Mouse (Mus musculus): ENCODE measurements around the gene Myzap. TPM values are rescaled to one million over a fixed set of nuclear protein-coding genes. Genes with fewer than 3 reads are reported as not detected.
A peak's percentile ranks its signal among the peaks of the same experiment; 100 is the strongest.
"Not testable (repeated sequence)": the region's sequence is repeated elsewhere in the genome, so short reads cannot be mapped to it uniquely, and the experiment has no call there.

Myzap gene
- polyA plus RNA-seq, 1 experiment from 2014 or later, result 2.6 TPM

GRCm38 (mm10) chr9:71485475-71486094, 106.6 kb downstream of the Myzap start, which contains the start of gene Polr2m:
Gene Polr2m, minus strand, starts transcription at chr9:71485935.
- H3K9ac ChIP-seq (ENCODE audit: low read length), result peak within 1 kb of the TSS; percentile 99
- no peaks in the 10 kb centered on the region for H3K9me3 ChIP-seq (replicated peaks; ENCODE audit: control insufficient read depth, low read length)
- peak within 1 kb of the TSS; percentile 61 for H3K4me2 ChIP-seq (ENCODE audit: low read length)
- peak within 1 kb of the TSS; percentile 96 for H3K4me3 ChIP-seq (ENCODE audit: low read depth, low read length)
- peaks cover 31% of the 10 kb centered on the region for H3K36me3 ChIP-seq (ENCODE audit: control insufficient read depth, insufficient read depth, low read length)
- peaks cover 2% of the 10 kb centered on the region; the same call in 1 of the 2 replicates for H3K4me1 ChIP-seq (ENCODE audit: control insufficient read depth, insufficient read depth, low read length)
- DNase-seq (ENCODE audit: low spot score) (peak; percentile 97), ATAC-seq (peak; percentile 99)
- peak within 1 kb of the TSS; percentile 88 for H3K27ac ChIP-seq (ENCODE audit: low read depth, low read length)
- under 1% methylated on average over 69 of the region's 70 CpGs for WGBS
- H3K27me3 ChIP-seq (replicated peaks; ENCODE audit: control insufficient read depth, insufficient read depth, low read length), result 0 out of 2 replicates have a peak, but pooled peaks cover 2% of the 10 kb centered on the region

GRCm38 (mm10) chr9:71484871-71485474, 107.2 kb downstream of the Myzap start:
- Histone ChIP-seq H3K27me3 (replicated peaks; ENCODE audit: control insufficient read depth, insufficient read depth, low read length) (0 out of 2 replicates have a peak, but pooled peaks cover 2% of the 10 kb centered on the region), H3K4me1 (ENCODE audit: control insufficient read depth, insufficient read depth, low read length) (peaks cover 2% of the 10 kb centered on the region; the same call in 1 of the 2 replicates), H3K9ac (ENCODE audit: low read length) (peak overlapping the region; percentile 99), H3K36me3 (ENCODE audit: control insufficient read depth, insufficient read depth, low read length) (peaks cover 37% of the 10 kb centered on the region), H3K4me2 (ENCODE audit: low read length) (peak overlapping the region; percentile 61), H3K27ac (ENCODE audit: low read depth, low read length) (peak overlapping the region; percentile 88), H3K9me3 (replicated peaks; ENCODE audit: control insufficient read depth, low read length) (no peaks in the 10 kb centered on the region), H3K4me3 (ENCODE audit: low read depth, low read length) (peak overlapping the region; percentile 96)
- no peak for DNase-seq (ENCODE audit: low spot score)
- WGBS, result 2% methylated on average over 14 of the region's 14 CpGs
- ATAC-seq, result no peak

GRCm38 (mm10) chr9:71483872-71484271, 108.3 kb downstream of the Myzap start:
- WGBS, result 90% methylated on average over 7 of the region's 7 CpGs
- H3K9me3 ChIP-seq (replicated peaks; ENCODE audit: control insufficient read depth, low read length); H3K27ac ChIP-seq (ENCODE audit: low read depth, low read length); DNase-seq (ENCODE audit: low spot score); H3K4me3 ChIP-seq (ENCODE audit: low read depth, low read length); ATAC-seq; H3K27me3 ChIP-seq (replicated peaks; ENCODE audit: control insufficient read depth, insufficient read depth, low read length); H3K9ac ChIP-seq (ENCODE audit: low read length); H3K4me1 ChIP-seq (ENCODE audit: control insufficient read depth, insufficient read depth, low read length): not testable (repeated sequence)
- H3K4me2 ChIP-seq (ENCODE audit: low read length), result peak overlapping the region; percentile 61
- H3K36me3 ChIP-seq (ENCODE audit: control insufficient read depth, insufficient read depth, low read length), result peaks cover 48% of the 10 kb centered on the region

GRCm38 (mm10) chr9:71480305-71480704, 111.9 kb downstream of the Myzap start:
- H3K9me3 ChIP-seq (replicated peaks; ENCODE audit: control insufficient read depth, low read length), result no peaks in the 10 kb centered on the region
- peaks cover 79% of the 10 kb centered on the region for H3K36me3 ChIP-seq (ENCODE audit: control insufficient read depth, insufficient read depth, low read length)
- H3K4me2 ChIP-seq (ENCODE audit: low read length), result no peak overlapping the region
- ATAC-seq, result no peak
- no peak overlapping the region for H3K9ac ChIP-seq (ENCODE audit: low read length)
- 92% methylated on average over 2 of the region's 2 CpGs for WGBS
- H3K27me3 ChIP-seq (replicated peaks; ENCODE audit: control insufficient read depth, insufficient read depth, low read length), result no peaks in the 10 kb centered on the region
- no peak overlapping the region for H3K4me3 ChIP-seq (ENCODE audit: low read depth, low read length)
- H3K4me1 ChIP-seq (ENCODE audit: control insufficient read depth, insufficient read depth, low read length), result peaks cover 2% of the 10 kb centered on the region; the same call in 1 of the 2 replicates
- no peak overlapping the region for H3K27ac ChIP-seq (ENCODE audit: low read depth, low read length)
- DNase-seq (ENCODE audit: low spot score), result no peak

GRCm38 (mm10) chr9:71479413-71479812, 112.7 kb downstream of the Myzap start:
- H3K36me3 ChIP-seq (ENCODE audit: control insufficient read depth, insufficient read depth, low read length), result peaks cover 86% of the 10 kb centered on the region
- H3K4me1 ChIP-seq (ENCODE audit: control insufficient read depth, insufficient read depth, low read length), result peaks cover 2% of the 10 kb centered on the region; the same call in 1 of the 2 replicates
- 97% methylated on average over 9 of the region's 9 CpGs for WGBS
- no peak overlapping the region for H3K4me3 ChIP-seq (ENCODE audit: low read depth, low read length)
- ATAC-seq, result no peak
- H3K27ac ChIP-seq (ENCODE audit: low read depth, low read length), result no peak overlapping the region
- DNase-seq (ENCODE audit: low spot score), result no peak
- no peak overlapping the region for H3K9ac ChIP-seq (ENCODE audit: low read length)
- no peaks in the 10 kb centered on the region for H3K27me3 ChIP-seq (replicated peaks; ENCODE audit: control insufficient read depth, insufficient read depth, low read length)
- no peak overlapping the region for H3K4me2 ChIP-seq (ENCODE audit: low read length)
- no peaks in the 10 kb centered on the region for H3K9me3 ChIP-seq (replicated peaks; ENCODE audit: control insufficient read depth, low read length)

GRCm38 (mm10) chr9:71478596-71478995, 113.6 kb downstream of the Myzap start:
- no peak overlapping the region for H3K4me2 ChIP-seq (ENCODE audit: low read length)
- H3K9ac ChIP-seq (ENCODE audit: low read length), result no peak overlapping the region
- DNase-seq (ENCODE audit: low spot score), result no peak
- no peaks in the 10 kb centered on the region for H3K4me1 ChIP-seq (ENCODE audit: control insufficient read depth, insufficient read depth, low read length)
- no peaks in the 10 kb centered on the region for H3K9me3 ChIP-seq (replicated peaks; ENCODE audit: control insufficient read depth, low read length)
- H3K36me3 ChIP-seq (ENCODE audit: control insufficient read depth, insufficient read depth, low read length), result peaks cover 93% of the 10 kb centered on the region
- ATAC-seq, result no peak
- H3K4me3 ChIP-seq (ENCODE audit: low read depth, low read length), result no peak overlapping the region
- no peaks in the 10 kb centered on the region for H3K27me3 ChIP-seq (replicated peaks; ENCODE audit: control insufficient read depth, insufficient read depth, low read length)
- 98% methylated on average over 7 of the region's 7 CpGs for WGBS
- H3K27ac ChIP-seq (ENCODE audit: low read depth, low read length), result no peak overlapping the region

GRCm38 (mm10) chr9:71476601-71477000, 115.6 kb downstream of the Myzap start:
- Histone ChIP-seq H3K9me3 (replicated peaks; ENCODE audit: control insufficient read depth, low read length) (no peaks in the 10 kb centered on the region), H3K4me3 (ENCODE audit: low read depth, low read length) (no peak overlapping the region), H3K36me3 (ENCODE audit: control insufficient read depth, insufficient read depth, low read length) (peaks cover 76% of the 10 kb centered on the region), H3K9ac (ENCODE audit: low read length) (no peak overlapping the region), H3K4me2 (ENCODE audit: low read length) (no peak overlapping the region), H3K4me1 (ENCODE audit: control insufficient read depth, insufficient read depth, low read length) (no peaks in the 10 kb centered on the region), H3K27ac (ENCODE audit: low read depth, low read length) (no peak overlapping the region), H3K27me3 (replicated peaks; ENCODE audit: control insufficient read depth, insufficient read depth, low read length) (no peaks in the 10 kb centered on the region)
- DNase-seq (ENCODE audit: low spot score) (no peak), ATAC-seq (no peak)
- WGBS, result 95% methylated on average over 3 of the region's 3 CpGs

GRCm38 (mm10) chr9:71475536-71475935, 116.6 kb downstream of the Myzap start:
- Histone ChIP-seq H3K4me3 (ENCODE audit: low read depth, low read length) (no peak overlapping the region), H3K36me3 (ENCODE audit: control insufficient read depth, insufficient read depth, low read length) (peaks cover 66% of the 10 kb centered on the region), H3K9me3 (replicated peaks; ENCODE audit: control insufficient read depth, low read length) (no peaks in the 10 kb centered on the region), H3K4me1 (ENCODE audit: control insufficient read depth, insufficient read depth, low read length) (no peaks in the 10 kb centered on the region), H3K9ac (ENCODE audit: low read length) (no peak overlapping the region), H3K4me2 (ENCODE audit: low read length) (no peak overlapping the region), H3K27ac (ENCODE audit: low read depth, low read length) (no peak overlapping the region), H3K27me3 (replicated peaks; ENCODE audit: control insufficient read depth, insufficient read depth, low read length) (no peaks in the 10 kb centered on the region)
- ATAC-seq, result no peak
- DNase-seq (ENCODE audit: low spot score), result no peak
- 94% methylated on average over 4 of the region's 4 CpGs for WGBS

GRCm38 (mm10) chr9:71467434-71467833, 124.7 kb downstream of the Myzap start:
- no peak overlapping the region for H3K27ac ChIP-seq (ENCODE audit: low read depth, low read length)
- no peak for ATAC-seq
- 84% methylated on average over 4 of the region's 4 CpGs for WGBS
- H3K9me3 ChIP-seq (replicated peaks; ENCODE audit: control insufficient read depth, low read length), result no peaks in the 10 kb centered on the region
- no peaks in the 10 kb centered on the region for H3K4me1 ChIP-seq (ENCODE audit: control insufficient read depth, insufficient read depth, low read length)
- H3K9ac ChIP-seq (ENCODE audit: low read length), result no peak overlapping the region
- no peak overlapping the region for H3K4me2 ChIP-seq (ENCODE audit: low read length)
- no peaks in the 10 kb centered on the region for H3K27me3 ChIP-seq (replicated peaks; ENCODE audit: control insufficient read depth, insufficient read depth, low read length)
- DNase-seq (ENCODE audit: low spot score), result no peak
- H3K36me3 ChIP-seq (ENCODE audit: control insufficient read depth, insufficient read depth, low read length), result no peaks in the 10 kb centered on the region
- no peak overlapping the region for H3K4me3 ChIP-seq (ENCODE audit: low read depth, low read length)

All from forebrain, embryonic 14.5 days (tissue).